Mouse (Mus musculus): ENCODE data around the gene Tex19.1.

GRCm38 (mm10) chr11:121100692-121101091 lies 45.3 kb upstream of the Tex19.1 start:
- TF ChIP-seq CTCF (IDR thresholded peaks at IDR 0.05; ENCODE audit: low read depth) (no peak), EP300 (optimal IDR thresholded peaks at IDR 0.05) (no peak)
